Mouse (Mus musculus): ENCODE measurements at regions not wholly inside any gene's neighbourhood (a gene's known extent, or its start where the extent isn't known, plus 50 kb on each side); places are given as distances from the start of the nearest gene placed in this dataset.

GRCm38 (mm10) chr2:3927141-3927810 lies 90.2 kb upstream of the Frmd4a start:
- Histone ChIP-seq H3K9me3 (ENCODE audit: low read length) (no peaks in the 10 kb centered on the region), H3K9ac (replicated peaks; ENCODE audit: low read depth) (no peak overlapping the region), H3K4me1 (ENCODE audit: insufficient read depth, low read depth, low read length) (no peaks in the 10 kb centered on the region), H3K4me2 (replicated peaks; ENCODE audit: low read depth, low read length) (no peak overlapping the region), H3K27me3 (replicated peaks; ENCODE audit: insufficient read depth, low read length) (no peaks in the 10 kb centered on the region), H3K36me3 (ENCODE audit: insufficient read depth, low read length) (no peaks in the 10 kb centered on the region), H3K27ac (ENCODE audit: low read length) (no peak overlapping the region), H3K4me3 (ENCODE audit: low read depth, low read length) (no peak overlapping the region)
- ATAC-seq (no peak), DNase-seq (ENCODE audit: low spot score) (no peak)
- 44% methylated on average over 8 of the region's 8 CpGs for WGBS
- TF ChIP-seq CTCF (IDR thresholded peaks at IDR 0.05) = no peak
- TF ChIP-seq EP300 (IDR thresholded peaks at IDR 0.05) = no peak

DNA sequence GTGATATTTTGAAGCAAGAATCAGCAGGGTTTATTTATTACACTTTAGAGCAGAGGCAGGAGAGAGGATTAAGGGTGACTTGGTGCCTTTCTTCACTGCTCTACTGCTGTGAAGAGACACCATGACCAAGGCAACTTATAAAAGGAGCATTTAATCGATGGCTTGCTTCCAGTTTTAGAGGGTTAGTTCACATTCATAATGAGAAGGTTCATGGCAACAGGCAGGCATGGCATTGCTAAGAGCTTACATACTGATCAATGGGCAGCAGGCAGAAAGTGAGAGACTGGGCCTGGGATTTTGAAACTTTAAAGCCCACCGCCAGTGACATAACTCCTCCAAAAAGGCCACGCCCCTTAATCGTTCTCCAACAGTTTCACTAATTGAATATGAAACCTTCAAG lies 89.7 kb upstream of the Frmd4a start:
- Histone ChIP-seq H3K27me3 (replicated peaks; ENCODE audit: insufficient read depth, low read length) (no peaks in the 10 kb centered on the region), H3K4me1 (ENCODE audit: insufficient read depth, low read depth, low read length) (no peaks in the 10 kb centered on the region), H3K4me3 (ENCODE audit: low read depth, low read length) (no peak overlapping the region), H3K4me2 (replicated peaks; ENCODE audit: low read depth, low read length) (no peak overlapping the region), H3K9ac (replicated peaks; ENCODE audit: low read depth) (no peak overlapping the region), H3K27ac (ENCODE audit: low read length) (no peak overlapping the region), H3K9me3 (ENCODE audit: low read length) (no peaks in the 10 kb centered on the region), H3K36me3 (ENCODE audit: insufficient read depth, low read length) (no peaks in the 10 kb centered on the region)
- ATAC-seq = no peak
- whole genome bisulfite sequencing = 81% methylated on average over 4 of the region's 4 CpGs
- DNase-seq (ENCODE audit: low spot score) = no peak
- TF ChIP-seq CTCF (IDR thresholded peaks at IDR 0.05) = no peak
- TF ChIP-seq EP300 (IDR thresholded peaks at IDR 0.05) = no peak

DNA sequence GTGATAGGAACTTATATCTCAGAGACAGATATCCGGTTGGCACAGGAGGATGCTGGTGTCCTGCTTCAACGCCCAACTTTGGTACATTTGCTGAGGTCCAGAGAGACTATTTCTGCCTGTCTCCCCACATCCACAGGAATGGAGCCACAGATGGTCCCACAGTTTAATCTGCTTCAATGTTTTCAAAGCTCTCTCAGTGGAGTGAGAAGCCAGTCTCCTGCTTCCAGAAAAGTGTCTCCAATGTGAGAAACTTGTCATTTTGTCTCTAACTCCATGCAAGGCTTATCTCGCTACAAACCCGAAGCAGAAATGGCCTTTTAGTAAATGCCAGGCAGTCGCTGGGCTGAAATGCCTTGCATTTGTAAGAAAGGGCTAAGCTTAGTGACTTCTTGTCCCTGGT lies 86.9 kb upstream of the Frmd4a start:
- ATAC-seq = no peak
- Histone ChIP-seq H3K27me3 (replicated peaks; ENCODE audit: insufficient read depth, low read length) (no peaks in the 10 kb centered on the region), H3K27ac (ENCODE audit: low read length) (no peak overlapping the region), H3K9ac (replicated peaks; ENCODE audit: low read depth) (no peak overlapping the region), H3K4me1 (ENCODE audit: insufficient read depth, low read depth, low read length) (no peaks in the 10 kb centered on the region), H3K9me3 (ENCODE audit: low read length) (no peaks in the 10 kb centered on the region), H3K4me3 (ENCODE audit: low read depth, low read length) (no peak overlapping the region), H3K36me3 (ENCODE audit: insufficient read depth, low read length) (no peaks in the 10 kb centered on the region), H3K4me2 (replicated peaks; ENCODE audit: low read depth, low read length) (no peak overlapping the region)
- TF ChIP-seq EP300 (IDR thresholded peaks at IDR 0.05) = no peak
- TF ChIP-seq CTCF (IDR thresholded peaks at IDR 0.05) = no peak
- 85% methylated on average over 5 of the region's 5 CpGs for WGBS
- no peak for DNase-seq (ENCODE audit: low spot score)

DNA sequence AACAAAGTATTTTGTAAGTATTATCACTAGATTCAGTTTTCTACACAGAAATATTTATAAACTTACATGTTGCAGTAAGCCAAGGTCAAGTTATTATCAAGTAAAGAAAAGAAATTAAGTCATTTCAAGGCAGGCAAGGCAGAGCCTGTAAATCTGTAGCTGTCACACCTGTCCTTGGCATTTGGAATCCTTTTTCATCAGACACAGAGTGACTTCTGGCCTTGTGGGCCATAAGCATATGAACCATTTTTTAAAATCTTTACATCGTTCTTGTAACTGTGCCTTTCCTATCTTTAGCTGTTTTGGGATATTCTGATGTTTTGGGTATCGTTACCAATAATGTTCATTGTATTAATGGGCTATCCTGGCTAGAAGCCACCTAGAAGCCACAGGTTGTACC lies 76.7 kb upstream of the Frmd4a start:
- DNase-seq (ENCODE audit: low spot score) = no peak
- Histone ChIP-seq H3K4me3 (ENCODE audit: low read depth, low read length) (no peak overlapping the region), H3K9ac (replicated peaks; ENCODE audit: low read depth) (no peak overlapping the region), H3K36me3 (ENCODE audit: insufficient read depth, low read length) (no peaks in the 10 kb centered on the region), H3K27ac (ENCODE audit: low read length) (no peak overlapping the region), H3K4me2 (replicated peaks; ENCODE audit: low read depth, low read length) (no peak overlapping the region), H3K4me1 (ENCODE audit: insufficient read depth, low read depth, low read length) (no peaks in the 10 kb centered on the region), H3K27me3 (replicated peaks; ENCODE audit: insufficient read depth, low read length) (no peaks in the 10 kb centered on the region), H3K9me3 (ENCODE audit: low read length) (no peaks in the 10 kb centered on the region)
- TF ChIP-seq EP300 (IDR thresholded peaks at IDR 0.05) = no peak
- no peak for TF ChIP-seq CTCF (IDR thresholded peaks at IDR 0.05)
- ATAC-seq = no peak
- WGBS = 87% methylated on average over 2 of the region's 2 CpGs

DNA sequence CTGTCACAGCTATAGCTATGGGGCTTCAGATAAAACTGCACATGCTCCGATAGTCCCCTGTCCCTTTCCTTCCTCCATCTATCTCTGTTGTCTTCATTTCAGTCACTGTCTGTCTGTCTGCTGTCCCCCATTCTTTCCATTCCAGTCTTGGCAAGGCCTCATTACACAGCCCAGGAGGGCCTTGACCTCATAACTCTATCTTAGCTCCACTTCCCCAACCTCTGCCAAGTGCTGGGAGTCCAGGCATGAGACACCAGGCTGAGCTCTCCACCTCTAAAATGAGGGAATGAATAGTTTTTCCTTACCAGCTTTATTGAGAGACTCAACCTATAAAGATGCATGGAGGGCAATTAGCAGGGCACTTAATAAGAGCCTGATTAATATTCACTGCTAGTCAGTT lies 76.0 kb upstream of the Frmd4a start:
- DNase-seq (ENCODE audit: low spot score) = no peak
- Histone ChIP-seq H3K27me3 (replicated peaks; ENCODE audit: insufficient read depth, low read length) (no peaks in the 10 kb centered on the region), H3K4me3 (ENCODE audit: low read depth, low read length) (no peak overlapping the region), H3K4me2 (replicated peaks; ENCODE audit: low read depth, low read length) (no peak overlapping the region), H3K36me3 (ENCODE audit: insufficient read depth, low read length) (no peaks in the 10 kb centered on the region), H3K4me1 (ENCODE audit: insufficient read depth, low read depth, low read length) (no peaks in the 10 kb centered on the region), H3K27ac (ENCODE audit: low read length) (no peak overlapping the region), H3K9me3 (ENCODE audit: low read length) (no peaks in the 10 kb centered on the region), H3K9ac (replicated peaks; ENCODE audit: low read depth) (no peak overlapping the region)
- ATAC-seq = no peak
- TF ChIP-seq CTCF (IDR thresholded peaks at IDR 0.05) (no peak), EP300 (IDR thresholded peaks at IDR 0.05) (no peak)
- 92% methylated on average over 1 of the region's 1 CpGs for WGBS

GRCm38 (mm10) chr2:3947432-3947831 lies 70.1 kb upstream of the Frmd4a start:
- no peak overlapping the region for H3K4me2 ChIP-seq (replicated peaks; ENCODE audit: low read depth, low read length)
- DNase-seq (ENCODE audit: low spot score) = no peak
- no peaks in the 10 kb centered on the region for H3K27me3 ChIP-seq (replicated peaks; ENCODE audit: insufficient read depth, low read length)
- no peak for ATAC-seq
- no peak overlapping the region for H3K27ac ChIP-seq (ENCODE audit: low read length)
- H3K36me3 ChIP-seq (ENCODE audit: insufficient read depth, low read length) = no peaks in the 10 kb centered on the region
- no peaks in the 10 kb centered on the region for H3K4me1 ChIP-seq (ENCODE audit: insufficient read depth, low read depth, low read length)
- H3K9me3 ChIP-seq (ENCODE audit: low read length) = no peaks in the 10 kb centered on the region
- no peak for TF ChIP-seq EP300 (IDR thresholded peaks at IDR 0.05)
- TF ChIP-seq CTCF (IDR thresholded peaks at IDR 0.05) = no peak
- WGBS = 81% methylated on average over 3 of the region's 3 CpGs
- no peak overlapping the region for H3K9ac ChIP-seq (replicated peaks; ENCODE audit: low read depth)
- no peak overlapping the region for H3K4me3 ChIP-seq (ENCODE audit: low read depth, low read length)

DNA sequence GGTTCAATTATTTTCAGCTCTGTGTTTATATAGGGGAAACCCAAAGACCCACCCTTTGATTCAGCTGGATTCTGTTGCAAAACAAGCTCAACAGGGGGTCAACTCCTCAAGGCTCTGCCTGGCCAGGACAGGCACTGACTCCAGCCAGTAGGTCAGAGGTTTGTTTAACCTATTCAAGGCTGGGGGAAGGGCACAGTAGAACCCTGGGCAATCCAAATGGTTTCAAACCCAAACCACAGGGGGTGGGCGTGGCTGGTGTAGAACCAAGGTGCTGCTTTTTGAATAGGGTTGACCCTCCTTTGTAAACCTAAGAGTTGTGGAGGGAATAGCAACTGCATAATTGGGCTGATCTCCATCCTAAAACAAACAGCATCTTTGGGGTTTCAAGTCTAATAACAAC lies 69.2 kb upstream of the Frmd4a start:
- H3K27ac ChIP-seq (ENCODE audit: low read length) = no peak overlapping the region
- no peaks in the 10 kb centered on the region for H3K36me3 ChIP-seq (ENCODE audit: insufficient read depth, low read length)
- 54% methylated on average over 1 of the region's 1 CpGs for WGBS
- no peak overlapping the region for H3K4me3 ChIP-seq (ENCODE audit: low read depth, low read length)
- no peak overlapping the region for H3K9ac ChIP-seq (replicated peaks; ENCODE audit: low read depth)
- H3K4me2 ChIP-seq (replicated peaks; ENCODE audit: low read depth, low read length) = no peak overlapping the region
- no peaks in the 10 kb centered on the region for H3K9me3 ChIP-seq (ENCODE audit: low read length)
- no peak for TF ChIP-seq CTCF (IDR thresholded peaks at IDR 0.05)
- no peak for TF ChIP-seq EP300 (IDR thresholded peaks at IDR 0.05)
- no peaks in the 10 kb centered on the region for H3K4me1 ChIP-seq (ENCODE audit: insufficient read depth, low read depth, low read length)
- H3K27me3 ChIP-seq (replicated peaks; ENCODE audit: insufficient read depth, low read length) = no peaks in the 10 kb centered on the region
- no peak for DNase-seq (ENCODE audit: low spot score)
- ATAC-seq = no peak

Measured in lung, postnatal 0 days (tissue).